In the genomic region with DNA sequence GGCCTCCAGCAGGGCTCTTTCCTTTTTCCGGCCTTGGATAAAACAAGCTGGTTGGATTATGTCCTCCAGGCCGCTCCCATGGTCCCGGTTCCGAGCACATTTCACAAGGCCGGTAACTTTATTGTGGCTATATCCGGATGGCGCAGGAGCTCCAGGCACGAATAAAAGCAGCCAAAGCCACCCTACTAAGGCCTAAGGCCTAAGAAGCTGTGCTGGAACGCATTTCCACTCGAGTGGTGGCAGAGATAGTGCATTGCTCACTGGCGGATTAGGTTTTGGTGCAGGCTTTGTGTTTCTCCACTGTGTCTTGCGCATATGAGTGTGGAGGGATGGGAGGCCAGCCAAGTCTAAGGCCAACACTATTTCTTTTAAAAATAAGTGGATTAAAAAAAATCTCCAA, we compare ENCODE assay signal across 9 mouse cellular contexts. TPM values are rescaled to one million over a fixed set of nuclear protein-coding genes. Genes with fewer than 3 reads are reported as not detected.
DNase-seq lines count a peak whose midpoint lies in the region; ATAC-seq and TF ChIP-seq lines count a peak whose summit lies in the region.
"Had no signal": no experiment of that assay in that cellular context is flagged by ENCODE, and none has a peak within 500 bp of the region (broad histone marks: within the 10 kb centered on the region; RNA-seq: fewer than 3 reads in every experiment).

No protein-coding gene starts in this region.

- no peak overlapping the region for H3K4me2 ChIP-seq in hindbrain, embryonic 11.5 days (replicated peaks; ENCODE audit: low read depth, low read length)
- peak overlapping the region; percentile 100 for H3K4me2 ChIP-seq in liver, embryonic 12.5 days
- peak overlapping the region; percentile 14; the same call in 1 of the 2 replicates for H3K4me2 ChIP-seq in neural tube, embryonic 14.5 days (ENCODE audit: low read depth, low read length)
- H3K4me2 ChIP-seq: limb, embryonic 12.5 days had no signal

- peak overlapping the region; percentile 9; the same call in 1 of the 2 replicates for H3K4me3 ChIP-seq in spleen, adult 2 months (ENCODE audit: extremely low read depth, insufficient read depth, insufficient read length)
- peak overlapping the region; percentile 19; the same call in 1 of the 2 replicates for H3K4me3 ChIP-seq in hindbrain, embryonic 11.5 days (ENCODE audit: low read depth, low read length)
- H3K4me3 ChIP-seq in liver, embryonic 12.5 days, result peak overlapping the region; percentile 88
- H3K4me3 ChIP-seq in neural tube, embryonic 14.5 days (ENCODE audit: low read depth, low read length), result no peak overlapping the region

- 49% methylated on average over 12 of the region's 12 CpGs for WGBS in spleen, adult 2 months
- 4% methylated on average over 12 of the region's 12 CpGs for WGBS in hindbrain, embryonic 11.5 days
- WGBS in liver, embryonic 12.5 days (ENCODE audit: insufficient replicate concordance), result 4% methylated on average over 12 of the region's 12 CpGs
- 3% methylated on average over 12 of the region's 12 CpGs for WGBS in neural tube, embryonic 14.5 days

- H3K27ac ChIP-seq in spleen, adult 2 months (ENCODE audit: insufficient read depth, low read length), result 0 out of 2 replicates have a peak overlapping the region, but pooled peaks have one; percentile 7
- H3K27ac ChIP-seq in hindbrain, embryonic 11.5 days (ENCODE audit: low read depth, low read length), result no peak overlapping the region
- peak overlapping the region; percentile 98 for H3K27ac ChIP-seq in liver, embryonic 12.5 days
- H3K27ac ChIP-seq in neural tube, embryonic 14.5 days (ENCODE audit: low read depth, low read length), result no peak overlapping the region

- no peak for DNase-seq in spleen, adult 2 months (ENCODE audit: low read depth in 1 of 2, low spot score in 2 of 2)
- DNase-seq in spleen, postnatal 36 days (ENCODE audit: low spot score in 2 of 2), result no peak
- DNase-seq in hindbrain, embryonic 11.5 days (ENCODE audit: low spot score), result peak; percentile 52
- DNase-seq in gastrocnemius, postnatal 36 days, result no peak
- no peak for DNase-seq in adrenal gland, adult 2 months
- DNase-seq in adrenal gland, postnatal 10 days, result no peak

- intact Hi-C loops in gastrocnemius, postnatal 36 days (cut with DNase I), result no loop called here

- H3K9ac ChIP-seq in hindbrain, embryonic 11.5 days (ENCODE audit: low read depth, low read length), result no peak overlapping the region
- peak overlapping the region; percentile 98 for H3K9ac ChIP-seq in liver, embryonic 12.5 days
- no peak overlapping the region for H3K9ac ChIP-seq in neural tube, embryonic 14.5 days (replicated peaks; ENCODE audit: low read depth, low read length)
- H3K9ac ChIP-seq: limb, embryonic 12.5 days had no signal

- peaks cover 5% of the 10 kb centered on the region for H3K4me1 ChIP-seq in spleen, adult 2 months (ENCODE audit: control insufficient read depth, insufficient read depth, insufficient read length)
- peaks cover 9% of the 10 kb centered on the region; the same call in 1 of the 2 replicates for H3K4me1 ChIP-seq in hindbrain, embryonic 11.5 days (replicated peaks; ENCODE audit: control insufficient read depth, insufficient read depth, low read length)
- peaks cover 45% of the 10 kb centered on the region for H3K4me1 ChIP-seq in liver, embryonic 12.5 days
- H3K4me1 ChIP-seq in neural tube, embryonic 14.5 days (ENCODE audit: control insufficient read depth, insufficient read depth, low read length), result peaks cover 12% of the 10 kb centered on the region; the same call in 1 of the 2 replicates

- no peaks in the 10 kb centered on the region for H3K36me3 ChIP-seq in spleen, adult 2 months (ENCODE audit: control insufficient read depth, insufficient read depth, low read length)
- no peaks in the 10 kb centered on the region for H3K36me3 ChIP-seq in hindbrain, embryonic 11.5 days (ENCODE audit: control insufficient read depth, insufficient read depth, low read length)
- H3K36me3 ChIP-seq in liver, embryonic 12.5 days, result peaks cover 41% of the 10 kb centered on the region
- H3K36me3 ChIP-seq in neural tube, embryonic 14.5 days (ENCODE audit: control insufficient read depth, insufficient read depth, low read length), result no peaks in the 10 kb centered on the region
- H3K36me3 ChIP-seq: limb, embryonic 12.5 days had no signal

- peaks cover 36% of the 10 kb centered on the region for H3K27me3 ChIP-seq in spleen, adult 2 months (ENCODE audit: control insufficient read depth, insufficient read depth, low read length)
- peaks cover 92% of the 10 kb centered on the region for H3K27me3 ChIP-seq in hindbrain, embryonic 11.5 days (ENCODE audit: control insufficient read depth, insufficient read depth, low read length)
- H3K27me3 ChIP-seq in liver, embryonic 12.5 days (replicated peaks), result peaks cover 41% of the 10 kb centered on the region
- peaks cover 61% of the 10 kb centered on the region for H3K27me3 ChIP-seq in neural tube, embryonic 14.5 days (ENCODE audit: control insufficient read depth, insufficient read depth, low read length)

- TF ChIP-seq CTCF in spleen, adult 2 months (IDR thresholded peaks at IDR 0.05; ENCODE audit: extremely low read depth, insufficient read depth, insufficient read length, insufficient replicate concordance), result no peak

- no peak for TF ChIP-seq POLR2A in spleen, adult 2 months (IDR thresholded peaks at IDR 0.05; ENCODE audit: low read depth, low read length)

- ATAC-seq in hindbrain, embryonic 11.5 days (ENCODE audit: low FRiP score), result no peak
- ATAC-seq in liver, embryonic 12.5 days, result no peak
- no peak for ATAC-seq in neural tube, embryonic 14.5 days (ENCODE audit: low read depth)

- no peaks in the 10 kb centered on the region for H3K9me3 ChIP-seq in hindbrain, embryonic 11.5 days (ENCODE audit: control insufficient read depth, low read length)
- no peaks in the 10 kb centered on the region for H3K9me3 ChIP-seq in liver, embryonic 12.5 days (replicated peaks)
- H3K9me3 ChIP-seq in neural tube, embryonic 14.5 days (ENCODE audit: control insufficient read depth, low read length), result no peaks in the 10 kb centered on the region
- H3K9me3 ChIP-seq: limb, embryonic 12.5 days had no signal

RNA-seq across cellular contexts. Expression of a gene that starts 3.6 kb away (rescaled TPM):
- 20.9 and 37.0 TPM in 2 replicates for polyA plus RNA-seq in spleen, adult 2 months (2012; rRNA removed)
- polyA plus RNA-seq in hindbrain, embryonic 11.5 days (2014; fragmentation: Nextera tagmentation; extraction: Ambion mirVana), result 8.6 and 10.3 TPM in 2 replicates
- 57.1 and 58.7 TPM in 2 replicates for polyA plus RNA-seq in liver, embryonic 12.5 days (2016; fragmentation: Nextera tagmentation; extraction: Ambion mirVana)
- polyA plus RNA-seq in neural tube, embryonic 14.5 days (2014; fragmentation: Nextera tagmentation; extraction: Ambion mirVana), result 2.3 TPM in 2 replicates
- total RNA-seq in gastrocnemius, postnatal 36 days (2021), result 1 to 10 TPM; 1.2 TPM
- 1 to 10 TPM; 1.8 to 2.8 TPM for total RNA-seq in adrenal gland, adult 2 months (2021)
- 5.1 and 8.9 TPM in 2 replicates for polyA plus RNA-seq in adrenal gland, adult 2 months (2012; rRNA removed)
- total RNA-seq in adrenal gland, postnatal 10 days (2021), result 1 to 10 TPM; 5.4 to 7.7 TPM

RNA-seq across cellular contexts. Expression of a gene that starts 28.6 kb away (rescaled TPM):
- polyA plus RNA-seq in spleen, adult 2 months (2012; rRNA removed), result 79.3 and 89.6 TPM in 2 replicates
- 12.8 and 16.0 TPM in 2 replicates for polyA plus RNA-seq in hindbrain, embryonic 11.5 days (2014; fragmentation: Nextera tagmentation; extraction: Ambion mirVana)
- 30.2 and 33.1 TPM in 2 replicates for polyA plus RNA-seq in liver, embryonic 12.5 days (2016; fragmentation: Nextera tagmentation; extraction: Ambion mirVana)
- 2.4 and 2.7 TPM in 2 replicates for polyA plus RNA-seq in neural tube, embryonic 14.5 days (2014; fragmentation: Nextera tagmentation; extraction: Ambion mirVana)
- total RNA-seq in gastrocnemius, postnatal 36 days (2021), result not detected
- total RNA-seq in adrenal gland, adult 2 months (2021), result under 1 TPM; 0.48 to 0.61 TPM
- 5.1 and 10.0 TPM in 2 replicates for polyA plus RNA-seq in adrenal gland, adult 2 months (2012; rRNA removed)
- 1 to 10 TPM in 1 of 2 experiments, under 1 TPM in 1; 0.99 to 1.9 TPM for total RNA-seq in adrenal gland, postnatal 10 days (2021)

RNA-seq across cellular contexts. Expression of a gene that starts 59.9 kb away (rescaled TPM):
- 1.2 TPM in 2 replicates for polyA plus RNA-seq in spleen, adult 2 months (2012; rRNA removed)
- 18.3 and 23.0 TPM in 2 replicates for polyA plus RNA-seq in hindbrain, embryonic 11.5 days (2014; fragmentation: Nextera tagmentation; extraction: Ambion mirVana)
- 14.2 and 16.2 TPM in 2 replicates for polyA plus RNA-seq in liver, embryonic 12.5 days (2016; fragmentation: Nextera tagmentation; extraction: Ambion mirVana)
- 1.3 and 2.6 TPM in 2 replicates for polyA plus RNA-seq in neural tube, embryonic 14.5 days (2014; fragmentation: Nextera tagmentation; extraction: Ambion mirVana)
- total RNA-seq in gastrocnemius, postnatal 36 days (2021), result under 1 TPM; 0.10 to 0.23 TPM
- under 1 TPM; 0.31 to 0.58 TPM for total RNA-seq in adrenal gland, adult 2 months (2021)
- 0.10 and 0.13 TPM in 2 replicates for polyA plus RNA-seq in adrenal gland, adult 2 months (2012; rRNA removed)
- 1 to 10 TPM; 2.6 to 4.1 TPM for total RNA-seq in adrenal gland, postnatal 10 days (2021)

Comparison
In these comparisons a context has a peak if more than half of its experiments do, and no peak if none do; other contexts are left out.
1. H3K27ac ChIP-seq: peak in spleen, adult 2 months (single experiment) and liver, embryonic 12.5 days (single experiment); none in hindbrain, embryonic 11.5 days (single experiment) and neural tube, embryonic 14.5 days (single experiment).